Mouse (Mus musculus) heart, embryonic 15.5 days (tissue): ENCODE data around the gene Iqcc. TPM values are rescaled to one million over a fixed set of nuclear protein-coding genes. Genes with fewer than 3 reads are reported as not detected.

Experiments
- ATAC-seq: fragments of 200-750 bp; cut with Nextera tagmentation; replicated peaks from 2 replicates; pipeline ENCODE4 v1.8.0; 2017; ENCODE audit warnings: low read depth, moderate TSS enrichment; ENCODE audit not compliant: insufficient number of reproducible peaks, insufficient read depth, low FRiP score
- H3K27ac ChIP-seq: fragments of 300-500 bp; sonication (generic); 2 replicates; pipeline ENCODE4 v1.5.1; 2015; ENCODE audit warnings: mild to moderate bottlenecking, inconsistent platforms
- H3K27me3 ChIP-seq: fragments of 300-500 bp; sonication (generic); 2 replicates; pipeline ENCODE4 v1.6.1; 2015; ENCODE audit warnings: inconsistent platforms
- H3K36me3 ChIP-seq: fragments of 300-500 bp; sonication (generic); 2 replicates; pipeline ENCODE4 v1.6.1; 2015; ENCODE audit warnings: mild to moderate bottlenecking, inconsistent platforms
- H3K4me1 ChIP-seq: fragments of 300-500 bp; sonication (generic); replicated peaks from 2 replicates; pipeline ENCODE4 v1.6.1; 2015; ENCODE audit warnings: inconsistent platforms
- H3K4me2 ChIP-seq: fragments of 300-500 bp; sonication (generic); 2 replicates; pipeline ENCODE4 v1.6.1; 2015; ENCODE audit warnings: inconsistent platforms, mild to moderate bottlenecking, moderate library complexity
- H3K4me3 ChIP-seq: fragments of 300-500 bp; sonication (generic); 2 replicates; pipeline ENCODE4 v1.5.1; 2015; ENCODE audit warnings: mild to moderate bottlenecking, inconsistent platforms
- H3K9ac ChIP-seq: fragments of 300-500 bp; sonication (generic); 2 replicates; pipeline ENCODE4 v1.6.1; 2015; ENCODE audit warnings: mild to moderate bottlenecking, inconsistent platforms
- H3K9me3 ChIP-seq: fragments of 300-500 bp; sonication (generic); replicated peaks from 2 replicates; pipeline ENCODE4 v1.6.1; 2016; ENCODE audit warnings: inconsistent platforms
- WGBS: fragments of 180-500 bp; shearing (Covaris S2); methylation state at CpG from one replicate; pipeline ENCODE4 v1.1.7; 2015; ENCODE audit warnings: mixed read lengths; 5-methylcytosine and 5-hydroxymethylcytosine counted together
- polyA plus RNA-seq: library from polyadenylated mRNA; unstranded; fragments of >200 nt; fragmentation: Nextera tagmentation; extraction: Ambion mirVana; gene quantifications from 2 replicates; pipeline ENCODE4 v1.2.1, GENCODE M21; 2015

Gene Iqcc
- polyA plus RNA-seq: 19.0 and 22.9 TPM in 2 replicates

GRCm38 (mm10) chr4:129618786-129619691 is at the start of gene Iqcc:
Iqcc (minus strand) TSS chr4:129619099.
- Histone ChIP-seq H3K27ac (peak within 1 kb of the TSS; percentile 85), H3K4me1 (peaks cover 51% of the 10 kb centered on the region), H3K9ac (peak within 1 kb of the TSS; percentile 81), H3K36me3 (peaks cover 13% of the 10 kb centered on the region), H3K9me3 (no peaks in the 10 kb centered on the region), H3K4me3 (peak within 1 kb of the TSS; percentile 69), H3K4me2 (peak within 1 kb of the TSS; percentile 85), H3K27me3 (no peaks in the 10 kb centered on the region)
- ATAC-seq: peak; percentile 86
- WGBS: 6% methylated on average over 44 of the region's 44 CpGs

DNA sequence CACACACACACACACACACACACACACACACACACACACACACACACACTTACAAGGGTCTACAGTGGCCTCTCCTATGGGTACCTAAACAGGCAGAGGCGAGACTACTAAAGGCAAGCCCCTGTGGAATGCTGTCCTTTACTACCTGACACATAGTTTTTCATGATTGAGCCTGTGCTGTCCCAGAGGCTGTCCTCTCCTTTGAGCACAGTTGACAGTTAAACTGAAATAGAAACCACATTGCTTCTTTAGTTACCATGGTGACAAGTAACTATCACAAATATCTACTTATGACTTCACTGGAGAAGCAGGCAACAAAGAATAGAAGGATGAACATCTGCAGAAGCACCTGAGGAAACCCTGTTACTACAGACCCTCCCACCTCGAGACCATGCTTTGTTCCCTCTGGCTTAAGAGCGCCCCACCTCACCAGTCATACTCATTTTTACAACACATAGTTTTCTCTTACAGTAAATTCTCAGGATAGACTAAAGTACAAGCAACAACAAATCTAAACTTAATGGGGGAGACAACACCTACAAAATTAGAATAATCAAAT is 43.4 kb upstream of the Iqcc start:
- ATAC-seq: no peak
- 75% methylated on average over 3 of the region's 3 CpGs for WGBS
- Histone ChIP-seq H3K9ac (no peak overlapping the region), H3K4me1 (no peaks in the 10 kb centered on the region), H3K4me2 (no peak overlapping the region), H3K9me3 (no peaks in the 10 kb centered on the region), H3K4me3 (no peak overlapping the region), H3K27me3 (no peaks in the 10 kb centered on the region), H3K36me3 (peaks cover 51% of the 10 kb centered on the region), H3K27ac (no peak overlapping the region)

- no peak overlapping the region for H3K4me3 ChIP-seq
- no peak overlapping the region for H3K9ac ChIP-seq
- peaks cover 54% of the 10 kb centered on the region for H3K36me3 ChIP-seq
- no peaks in the 10 kb centered on the region for H3K27me3 ChIP-seq
- no peak for ATAC-seq
- H3K9me3 ChIP-seq: no peaks in the 10 kb centered on the region
- 90% methylated on average over 3 of the region's 3 CpGs for WGBS
- H3K4me2 ChIP-seq: no peak overlapping the region
- no peaks in the 10 kb centered on the region for H3K4me1 ChIP-seq
- no peak overlapping the region for H3K27ac ChIP-seq
These were observed 42.7 kb upstream of the Iqcc start for GRCm38 (mm10) chr4:129661584-129661983.

DNA sequence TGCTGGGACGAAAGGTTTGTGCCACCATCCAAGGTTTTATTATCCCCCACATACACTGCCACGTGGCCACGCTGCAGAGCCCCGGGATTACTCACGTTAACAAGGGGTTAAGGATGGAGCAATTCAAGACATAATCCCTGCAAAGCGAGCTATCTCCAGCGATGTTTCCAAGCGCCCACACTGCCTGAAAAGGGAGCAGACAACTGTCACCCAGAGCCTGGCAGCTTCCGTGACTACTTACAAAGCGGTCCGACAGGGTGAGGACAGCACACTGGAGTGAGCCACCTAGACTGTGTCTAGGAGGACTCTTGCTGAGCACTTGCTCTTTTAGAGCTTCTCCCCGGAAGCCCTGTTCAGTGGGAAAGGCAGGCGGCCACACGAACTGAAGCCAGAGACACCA is 35.9 kb upstream of the Iqcc start:
- Histone ChIP-seq H3K9me3 (no peaks in the 10 kb centered on the region), H3K4me2 (no peak overlapping the region), H3K4me1 (no peaks in the 10 kb centered on the region), H3K9ac (no peak overlapping the region), H3K4me3 (no peak overlapping the region), H3K36me3 (peaks cover 88% of the 10 kb centered on the region), H3K27me3 (no peaks in the 10 kb centered on the region), H3K27ac (no peak overlapping the region)
- no peak for ATAC-seq
- 86% methylated on average over 14 of the region's 14 CpGs for WGBS

- Histone ChIP-seq H3K4me3 (no peak overlapping the region), H3K27me3 (no peaks in the 10 kb centered on the region), H3K4me1 (no peaks in the 10 kb centered on the region), H3K27ac (no peak overlapping the region), H3K4me2 (no peak overlapping the region), H3K9me3 (no peaks in the 10 kb centered on the region), H3K36me3 (peaks cover 92% of the 10 kb centered on the region), H3K9ac (no peak overlapping the region)
- WGBS: 93% methylated on average over 8 of the region's 8 CpGs
- ATAC-seq: no peak
These were observed 31.5 kb upstream of the Iqcc start for GRCm38 (mm10) chr4:129650359-129650758.

DNA sequence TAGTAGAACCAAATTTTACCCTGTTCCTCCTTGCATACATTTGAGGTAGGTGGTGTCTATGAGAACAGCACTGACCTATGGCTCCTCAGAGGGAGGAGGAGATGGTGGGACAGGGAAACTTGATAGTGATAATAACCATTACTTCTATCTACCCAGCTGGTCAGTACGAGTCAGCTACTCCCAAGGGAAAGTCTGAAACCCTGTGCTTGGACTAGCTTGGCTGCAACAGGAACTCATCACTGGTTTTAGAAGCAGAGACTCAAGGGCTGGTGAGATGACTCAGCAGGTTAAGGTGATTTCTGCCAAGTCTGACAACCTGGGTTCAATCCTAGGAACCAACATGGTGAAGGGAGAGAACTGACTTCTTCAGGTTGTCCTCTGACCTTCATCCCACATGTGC is 29.8 kb upstream of the Iqcc start:
- no peak overlapping the region for H3K4me2 ChIP-seq
- H3K9ac ChIP-seq: no peak overlapping the region
- 65% methylated on average over 1 of the region's 1 CpGs for WGBS
- ATAC-seq: no peak
- no peaks in the 10 kb centered on the region for H3K4me1 ChIP-seq
- no peaks in the 10 kb centered on the region for H3K9me3 ChIP-seq
- no peak overlapping the region for H3K4me3 ChIP-seq
- no peak overlapping the region for H3K27ac ChIP-seq
- peaks cover 77% of the 10 kb centered on the region for H3K36me3 ChIP-seq
- no peaks in the 10 kb centered on the region for H3K27me3 ChIP-seq

- H3K4me1 ChIP-seq: peaks cover 5% of the 10 kb centered on the region
- H3K27me3 ChIP-seq: no peaks in the 10 kb centered on the region
- H3K27ac ChIP-seq: no peak overlapping the region
- no peak overlapping the region for H3K9ac ChIP-seq
- ATAC-seq: no peak
- H3K36me3 ChIP-seq: peaks cover 50% of the 10 kb centered on the region
- no peaks in the 10 kb centered on the region for H3K9me3 ChIP-seq
- H3K4me3 ChIP-seq: no peak overlapping the region
- WGBS: 80% methylated on average over 6 of the region's 6 CpGs
- H3K4me2 ChIP-seq: no peak overlapping the region
These were observed 26.3 kb upstream of the Iqcc start for GRCm38 (mm10) chr4:129645204-129645603.

- no peak overlapping the region for H3K4me3 ChIP-seq
- no peak overlapping the region for H3K9ac ChIP-seq
- peaks cover 37% of the 10 kb centered on the region for H3K36me3 ChIP-seq
- H3K4me1 ChIP-seq: peaks cover 32% of the 10 kb centered on the region
- peak overlapping the region; percentile 81; the same call in 1 of the 2 replicates for H3K4me2 ChIP-seq
- WGBS: 53% methylated on average over 5 of the region's 5 CpGs
- H3K27me3 ChIP-seq: no peaks in the 10 kb centered on the region
- no peak for ATAC-seq
- H3K9me3 ChIP-seq: no peaks in the 10 kb centered on the region
- H3K27ac ChIP-seq: peak overlapping the region; percentile 35; the same call in 1 of the 2 replicates
These were observed 22.9 kb upstream of the Iqcc start for GRCm38 (mm10) chr4:129641756-129642155.

GRCm38 (mm10) chr4:129640638-129641467 is 22.0 kb upstream of the Iqcc start, which contains the start of gene Txlna:
Txlna (minus strand) TSS chr4:129641065.
- Histone ChIP-seq H3K9ac (peak within 1 kb of the TSS; percentile 73), H3K27me3 (no peaks in the 10 kb centered on the region), H3K4me1 (peaks cover 32% of the 10 kb centered on the region), H3K27ac (peak within 1 kb of the TSS; percentile 97), H3K4me2 (peak within 1 kb of the TSS; percentile 81), H3K4me3 (peak within 1 kb of the TSS; percentile 73), H3K9me3 (no peaks in the 10 kb centered on the region), H3K36me3 (peaks cover 38% of the 10 kb centered on the region)
- WGBS: under 1% methylated on average over 52 of the region's 60 CpGs
- ATAC-seq: peak; percentile 97

DNA sequence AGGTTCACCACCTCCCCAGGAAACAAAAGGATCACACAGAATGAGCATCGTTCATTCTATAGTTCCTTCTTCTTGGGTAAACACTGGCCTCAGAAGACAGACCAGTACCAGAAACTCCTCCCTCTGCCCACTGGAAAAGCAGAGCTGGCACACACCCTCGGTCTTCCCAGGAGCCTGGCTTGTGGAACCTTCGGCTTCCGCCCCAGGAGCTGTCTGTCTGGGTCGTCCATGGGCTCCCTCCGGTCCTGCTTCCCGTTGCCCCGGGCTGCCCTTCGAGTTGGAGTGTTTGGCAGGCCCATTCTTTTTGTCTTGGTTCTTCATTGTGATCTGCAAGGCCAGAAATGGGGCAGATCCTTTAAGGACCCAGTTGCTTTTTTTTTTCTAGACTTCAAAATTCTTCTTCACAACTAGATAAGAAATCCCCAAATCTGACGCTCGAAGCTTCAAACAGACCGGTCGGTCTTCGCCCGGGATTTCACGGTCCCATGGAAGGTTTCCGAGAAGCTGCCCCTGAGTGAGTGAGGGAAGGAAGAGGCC is 21.3 kb upstream of the Iqcc start:
- no peak for ATAC-seq
- Histone ChIP-seq H3K36me3 (peaks cover 37% of the 10 kb centered on the region), H3K9me3 (no peaks in the 10 kb centered on the region), H3K9ac (peak overlapping the region; percentile 73), H3K27ac (peak overlapping the region; percentile 97), H3K4me1 (peaks cover 32% of the 10 kb centered on the region), H3K4me3 (peak overlapping the region; percentile 73), H3K4me2 (peak overlapping the region; percentile 81), H3K27me3 (no peaks in the 10 kb centered on the region)
- WGBS: 1% methylated on average over 17 of the region's 17 CpGs

- Histone ChIP-seq H3K4me3 (peak overlapping the region; percentile 73), H3K27me3 (no peaks in the 10 kb centered on the region), H3K27ac (peak overlapping the region; percentile 97; the same call in 1 of the 2 replicates), H3K4me2 (peak overlapping the region; percentile 81), H3K36me3 (peaks cover 46% of the 10 kb centered on the region), H3K9ac (peak overlapping the region; percentile 73), H3K9me3 (no peaks in the 10 kb centered on the region), H3K4me1 (peaks cover 32% of the 10 kb centered on the region)
- no peak for ATAC-seq
- 78% methylated on average over 15 of the region's 15 CpGs for WGBS
These were observed 20.3 kb upstream of the Iqcc start for GRCm38 (mm10) chr4:129639221-129639620.
